Mouse (Mus musculus) telencephalon, adult 2 months (tissue): ENCODE results near the gene Atxn2l.
"Not testable (repeated sequence)": the region's sequence is repeated elsewhere in the genome, so short reads cannot be mapped to it uniquely, and the experiment has no call there.

ENCODE experiments used
- DNase-seq: peaks from one replicate; pipeline ENCODE4 v3.0.0-alpha.2; 2011; ENCODE audit warnings: low read depth, low spot score

The Atxn2l gene

DNA sequence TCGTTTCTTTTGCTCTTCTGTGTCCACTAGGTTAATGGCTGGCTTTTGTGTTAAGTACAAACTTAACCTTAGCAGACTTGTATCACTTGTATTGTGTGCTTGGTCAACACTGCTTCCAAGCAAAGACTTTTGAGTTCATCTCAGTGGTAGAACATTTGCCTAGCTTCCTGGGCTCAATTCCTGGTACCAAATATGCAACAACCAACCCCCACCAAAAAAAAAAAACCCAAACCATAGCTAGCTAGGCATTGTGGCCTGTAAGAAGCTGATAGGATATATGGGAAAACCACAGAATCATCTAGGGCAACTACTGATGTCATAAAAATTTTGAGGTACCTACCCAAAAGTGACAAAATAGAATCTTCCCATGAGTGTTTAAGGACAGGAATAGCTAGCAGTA is 12.2 kb downstream of the Atxn2l start:
- DNase-seq: no peak

DNA sequence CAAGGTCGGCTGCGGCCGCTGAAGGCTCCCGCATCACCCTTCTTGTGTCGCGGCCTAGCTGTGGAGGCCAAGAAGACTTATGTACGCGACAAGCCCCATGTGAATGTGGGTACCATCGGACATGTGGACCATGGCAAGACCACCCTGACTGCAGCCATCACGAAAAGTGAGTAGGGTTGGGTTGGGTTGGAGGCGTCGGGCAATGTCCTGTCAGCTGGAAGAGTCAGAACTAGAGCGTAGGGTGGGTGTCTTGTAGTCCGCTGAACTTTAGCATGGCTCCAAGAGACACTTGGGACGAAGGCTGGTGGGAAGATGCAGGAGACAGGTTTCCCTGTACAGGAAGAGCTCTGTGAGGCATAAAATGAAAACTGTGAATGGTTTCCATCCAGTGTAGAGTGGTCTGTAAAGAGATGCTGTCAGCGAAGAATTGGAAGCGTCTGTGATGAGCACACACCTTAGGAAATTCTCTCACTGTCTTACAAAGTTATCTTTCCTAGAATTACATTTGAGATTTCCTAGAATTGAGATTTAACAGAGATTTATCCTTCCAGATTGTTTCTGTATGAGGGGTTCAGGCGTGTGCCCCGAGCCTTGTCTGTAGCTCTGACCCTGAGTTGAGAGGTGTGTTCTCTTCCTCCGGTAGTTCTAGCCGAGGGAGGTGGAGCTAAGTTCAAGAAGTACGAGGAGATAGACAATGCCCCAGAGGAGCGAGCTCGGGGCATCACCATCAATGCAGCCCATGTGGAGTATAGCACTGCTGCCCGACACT is 15.4 kb downstream of the Atxn2l start:
- not testable (repeated sequence) for DNase-seq

DNA sequence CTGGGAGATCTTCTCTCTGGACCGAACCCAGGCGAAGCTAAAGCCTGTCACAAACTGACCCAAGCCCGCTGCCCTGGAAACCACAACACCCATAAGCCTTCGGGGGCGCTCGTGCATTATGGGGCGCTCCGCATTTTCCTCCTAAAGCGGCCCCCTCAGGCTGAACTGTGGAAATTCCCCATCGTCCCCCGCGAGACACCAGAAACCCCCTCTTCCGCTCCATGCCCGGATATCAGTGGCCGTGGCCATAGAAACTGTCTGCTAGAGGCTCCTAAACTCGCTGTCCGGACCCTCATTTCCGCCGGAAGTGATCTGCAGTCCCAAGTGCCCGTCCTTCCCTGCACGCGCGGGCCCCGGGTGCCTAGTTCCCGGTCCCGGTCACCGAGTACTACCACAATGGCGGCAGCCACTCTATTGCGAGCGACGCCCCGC is 16.2 kb downstream of the Atxn2l start, which contains the start of gene Tufm:
Gene Tufm (plus strand): TSS at position 310 of the 432 bp plus-strand sequence.
- DNase-seq: peak; percentile 100

DNA sequence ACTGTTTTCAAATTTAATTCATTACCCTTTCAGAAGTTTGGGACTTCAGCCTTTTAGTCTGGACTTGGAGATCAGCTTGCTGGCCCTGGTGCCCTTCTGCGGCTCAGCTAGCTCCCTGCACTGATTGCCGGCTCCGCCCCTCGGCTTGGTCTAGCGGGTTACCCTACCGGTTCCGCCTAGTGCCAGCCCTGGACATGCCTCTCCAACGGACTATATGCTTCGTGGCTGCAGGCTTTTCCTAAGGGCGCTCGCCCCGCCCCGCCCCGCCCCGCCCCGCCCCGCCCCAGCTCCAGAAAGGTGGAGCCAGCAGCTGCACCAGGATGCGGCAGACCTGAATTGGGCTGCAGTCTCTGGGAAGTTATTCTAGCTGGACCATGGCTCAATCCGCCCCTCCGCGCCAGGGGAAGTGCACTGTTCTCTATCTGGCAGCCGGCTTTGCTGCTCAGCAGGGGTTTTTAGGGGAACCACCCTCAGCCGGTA is 20.8 kb downstream of the Atxn2l start:
- no peak for DNase-seq

DNA sequence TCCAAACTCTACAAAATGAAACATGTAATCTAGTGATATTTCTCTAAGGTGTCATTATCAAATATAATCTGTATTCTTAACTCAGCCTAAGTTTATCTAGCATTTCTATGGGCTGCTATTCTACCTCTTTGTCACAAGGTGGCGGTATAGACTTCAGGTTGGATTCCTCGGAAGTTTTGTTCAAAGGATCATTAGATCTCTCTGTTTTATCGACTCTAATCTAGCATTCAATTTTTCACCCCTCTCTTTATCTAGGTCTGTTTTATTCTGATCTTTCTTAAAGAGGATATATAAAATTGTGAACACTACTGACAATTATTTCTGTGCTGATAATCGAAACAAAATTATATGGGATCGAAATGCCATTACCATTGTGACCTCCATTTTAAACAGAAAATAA is 21.5 kb downstream of the Atxn2l start:
- DNase-seq: no peak

DNA sequence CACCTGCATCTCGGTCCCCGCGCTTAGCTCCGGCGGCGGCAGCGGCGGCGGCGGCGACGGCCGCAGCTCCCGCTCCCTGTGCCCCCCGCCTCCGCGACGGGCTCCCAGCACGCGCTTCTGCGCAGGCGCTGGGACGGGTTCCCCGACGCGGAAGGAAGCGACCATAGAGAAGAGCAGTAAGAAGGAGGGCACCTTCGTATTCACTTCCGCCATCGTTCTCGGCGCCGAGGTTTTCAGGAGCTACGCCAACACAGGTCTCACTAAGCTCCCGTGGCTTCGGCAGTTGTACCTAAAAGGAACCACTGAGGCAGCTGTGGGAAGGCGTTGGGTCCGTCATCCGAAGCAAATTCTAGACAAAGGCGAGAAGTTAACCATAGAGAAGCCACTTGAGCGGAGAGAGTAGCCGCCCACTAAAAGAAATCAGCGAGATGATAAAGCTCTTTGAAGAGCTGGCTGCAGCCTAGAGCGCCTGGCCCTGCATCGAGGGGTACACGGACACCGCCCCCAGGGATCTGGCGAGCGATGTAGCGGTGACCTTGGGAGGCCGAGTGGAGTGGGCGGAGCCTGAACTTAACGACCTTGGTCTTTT is 28.1 kb downstream of the Atxn2l start, which contains the start of gene Sh2b1:
Gene Sh2b1 (minus strand): TSS at position 432 of the 589 bp plus-strand sequence.
- DNase-seq: peak; percentile 93

DNA sequence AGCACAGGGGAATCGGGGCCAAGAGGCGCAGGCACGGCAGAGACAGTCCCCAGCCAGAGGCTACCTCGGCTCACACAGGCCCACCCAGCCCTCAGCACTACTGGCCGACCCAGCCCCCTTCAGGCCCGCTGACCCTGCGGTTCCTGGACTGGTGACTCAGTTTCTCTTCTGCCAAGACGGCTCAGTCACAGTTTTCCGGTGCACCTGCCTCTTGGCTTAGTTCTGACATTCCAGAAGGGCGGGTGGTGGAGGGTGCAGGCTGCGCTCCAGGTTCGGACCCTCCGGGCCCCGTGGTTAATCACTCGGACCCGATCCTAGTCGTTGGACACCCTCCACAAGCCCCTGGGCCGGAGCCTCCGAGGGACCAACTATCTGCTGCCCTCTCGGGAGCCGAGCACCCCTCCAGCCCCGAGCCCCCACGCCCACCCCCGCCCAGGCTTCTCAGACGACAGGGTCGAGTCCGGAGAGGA is 28.7 kb downstream of the Atxn2l start:
- no peak for DNase-seq

DNA sequence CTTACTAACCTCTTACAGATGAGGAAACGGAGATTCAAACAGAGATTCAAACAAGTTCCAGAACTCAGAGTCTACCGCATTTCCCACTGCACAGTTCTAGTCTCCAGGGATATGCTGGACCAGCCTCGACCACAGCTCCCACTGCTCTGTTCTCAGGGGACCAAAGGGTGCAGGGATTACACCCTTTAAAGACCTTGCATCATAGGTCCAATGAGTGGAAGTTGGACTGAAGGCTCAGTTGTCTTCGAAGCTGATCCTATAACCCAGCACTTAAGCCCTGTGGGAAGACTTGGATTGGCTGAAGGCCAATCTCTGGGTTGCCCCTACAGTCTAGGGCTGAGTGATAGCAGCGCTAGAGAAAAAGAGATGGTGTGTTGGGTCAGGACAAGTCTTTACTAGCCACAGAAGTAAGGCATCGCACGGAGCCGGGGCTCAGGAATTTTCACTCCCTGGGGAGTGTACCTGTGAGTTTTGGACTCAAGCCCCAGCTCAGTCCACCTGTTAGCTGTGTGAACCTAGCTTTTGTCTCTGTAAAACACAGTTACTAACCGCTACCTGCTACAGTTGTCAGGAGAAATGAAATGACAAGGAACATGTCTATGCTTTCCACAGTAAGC is 29.7 kb downstream of the Atxn2l start:
- DNase-seq: no peak

DNA sequence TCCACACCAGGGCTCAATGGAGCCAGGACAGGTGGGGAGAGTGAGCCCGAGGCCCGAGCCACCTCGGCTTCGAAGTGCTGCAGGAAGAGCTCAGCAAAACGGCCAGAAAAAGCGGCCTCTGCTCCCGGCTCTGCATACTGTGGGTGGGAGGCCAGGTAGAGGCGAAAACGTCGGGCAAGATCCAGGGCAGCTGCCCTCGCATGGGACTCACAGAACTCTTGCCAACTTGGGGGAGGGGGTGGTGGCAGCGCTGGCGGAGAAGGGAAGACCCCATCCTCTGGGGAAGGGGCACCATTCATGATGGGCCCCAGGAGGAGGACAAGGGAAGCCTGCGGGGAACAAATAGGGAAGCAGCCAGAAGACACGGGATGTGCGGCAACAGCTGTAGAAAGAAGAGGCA is 30.5 kb downstream of the Atxn2l start:
- no peak for DNase-seq

DNA sequence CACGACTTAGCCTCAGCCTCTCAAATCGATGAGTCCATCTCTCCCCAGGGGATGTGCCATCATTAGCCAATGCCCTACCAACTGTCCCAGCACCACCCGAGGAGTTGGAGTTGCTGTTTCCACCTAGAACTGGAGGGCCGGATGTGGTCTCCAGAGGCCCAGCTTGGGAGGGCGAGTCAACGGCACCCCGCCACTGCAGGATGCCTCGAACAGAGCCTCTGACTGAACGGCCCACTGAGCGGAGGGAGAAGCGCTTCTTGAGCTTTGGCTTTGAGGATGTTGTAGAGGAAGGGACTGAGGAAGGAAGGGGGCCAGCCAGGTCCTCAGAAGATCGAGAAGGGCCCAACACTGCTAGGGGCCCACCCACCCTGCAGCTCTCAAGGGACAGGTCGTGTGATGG is 30.9 kb downstream of the Atxn2l start:
- no peak for DNase-seq

DNA sequence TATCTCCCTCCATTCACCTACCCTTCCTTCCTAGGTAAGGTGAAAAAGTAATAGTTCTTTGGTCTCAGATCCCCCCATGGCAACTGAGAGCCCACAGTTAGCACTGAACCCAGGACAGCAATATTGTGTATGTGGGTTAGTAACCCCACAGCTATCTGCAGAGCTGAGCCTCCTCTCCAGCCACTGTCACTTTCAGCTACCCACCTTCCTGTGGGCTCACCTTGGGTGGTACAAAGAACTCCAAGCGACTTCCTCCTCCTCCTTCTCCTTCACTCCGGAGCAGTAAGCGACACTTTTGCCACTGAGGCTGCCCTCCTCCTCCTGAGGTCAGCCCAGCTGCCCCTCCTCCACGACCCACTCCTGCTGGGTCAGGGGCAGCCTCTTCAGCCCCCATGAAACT is 31.4 kb downstream of the Atxn2l start:
- DNase-seq: no peak

DNA sequence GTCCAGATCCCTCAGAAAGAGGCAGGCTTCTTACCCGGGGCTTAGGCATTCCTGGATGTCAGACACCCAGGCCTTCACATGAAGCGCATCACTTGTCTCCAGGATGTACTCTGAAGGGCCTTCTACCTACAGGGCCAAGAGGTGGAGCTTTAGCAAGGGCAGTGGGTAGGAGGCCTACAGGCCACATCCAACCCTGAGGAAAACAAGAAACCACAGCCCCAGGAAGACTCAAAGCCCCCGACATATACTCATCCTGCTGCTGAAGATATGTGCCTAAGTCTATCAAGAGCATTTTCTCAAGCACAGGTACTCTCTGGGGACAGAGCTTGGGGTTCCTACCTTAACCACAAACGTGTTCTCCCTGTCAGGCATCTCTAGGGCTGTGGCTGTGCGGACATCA is 31.9 kb downstream of the Atxn2l start:
- no peak for DNase-seq

DNA sequence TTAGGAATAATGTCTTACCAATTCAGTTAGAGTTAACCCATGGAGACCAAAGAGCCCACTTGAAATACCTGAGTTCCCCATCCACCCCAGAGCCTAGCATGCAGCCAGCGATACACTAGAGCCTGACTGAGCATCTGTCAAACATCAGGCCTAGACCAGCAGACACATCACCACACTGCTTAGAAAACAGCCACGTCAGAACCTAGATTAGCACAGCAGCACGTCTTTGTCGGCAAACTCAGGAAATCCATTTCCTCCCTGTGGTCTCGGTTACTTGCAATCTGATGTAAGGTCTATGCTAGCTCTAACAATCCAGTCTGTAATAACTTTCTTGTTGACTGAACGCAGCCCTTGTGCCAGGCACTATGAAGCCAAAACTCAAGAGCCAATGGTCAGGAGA is 33.2 kb downstream of the Atxn2l start:
- DNase-seq: no peak

DNA sequence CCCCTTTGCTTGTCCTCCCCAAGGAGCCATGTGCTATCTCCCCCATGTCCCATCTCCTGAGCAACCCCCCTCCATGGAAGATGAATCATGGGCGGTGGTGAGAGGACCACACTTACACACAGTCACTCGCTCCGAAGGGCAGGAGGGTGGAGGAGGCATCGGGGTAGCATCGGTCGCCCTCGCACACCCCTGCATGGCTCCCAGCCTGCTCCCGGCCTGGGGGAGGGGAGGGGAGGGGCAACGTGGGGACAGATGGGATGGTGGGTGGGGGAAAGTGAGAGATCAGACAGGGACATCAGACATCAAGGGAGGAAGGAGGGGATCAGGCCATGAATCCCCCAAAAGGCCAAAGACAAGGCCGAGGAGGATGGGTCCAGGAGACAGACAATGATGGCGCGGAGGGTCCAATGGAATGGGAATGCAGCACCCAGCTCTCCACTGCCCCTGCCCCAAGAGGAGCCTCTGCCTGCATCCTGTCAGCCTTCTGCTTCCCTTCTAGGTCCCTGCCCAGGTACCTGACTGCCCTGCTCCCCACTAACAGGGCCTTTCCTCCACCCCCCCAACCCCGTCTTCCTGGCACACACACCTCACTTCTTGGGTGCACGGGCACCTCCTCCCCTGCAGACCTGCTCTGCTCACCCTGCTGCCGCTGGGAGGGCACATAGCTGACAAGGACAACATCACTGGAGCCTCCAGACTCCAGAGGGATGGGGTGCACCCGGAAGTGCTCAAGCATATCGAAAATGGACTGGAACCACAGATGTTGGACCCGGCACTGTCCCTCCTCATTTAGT is 35.2 kb downstream of the Atxn2l start:
- DNase-seq: no peak

DNA sequence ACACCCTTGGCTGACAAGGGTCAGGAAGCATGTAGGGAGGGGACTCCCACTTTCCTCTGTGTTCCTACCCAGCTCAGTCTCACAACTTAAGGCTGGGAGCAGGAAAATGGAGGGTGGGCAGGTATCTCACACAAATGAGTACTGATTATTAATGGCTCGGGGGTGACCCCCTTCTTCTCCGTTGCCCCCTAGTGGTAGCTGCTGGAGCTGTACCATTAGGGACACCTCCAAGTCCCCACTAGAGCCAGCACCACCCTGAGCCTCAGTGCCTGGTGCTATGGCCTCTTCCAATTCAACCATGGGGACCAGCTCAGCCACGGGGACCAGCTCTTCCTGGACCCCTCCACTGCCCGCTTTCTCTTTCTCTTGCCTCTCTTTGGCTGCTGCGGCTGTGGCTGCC is 36.0 kb downstream of the Atxn2l start:
- DNase-seq: no peak

DNA sequence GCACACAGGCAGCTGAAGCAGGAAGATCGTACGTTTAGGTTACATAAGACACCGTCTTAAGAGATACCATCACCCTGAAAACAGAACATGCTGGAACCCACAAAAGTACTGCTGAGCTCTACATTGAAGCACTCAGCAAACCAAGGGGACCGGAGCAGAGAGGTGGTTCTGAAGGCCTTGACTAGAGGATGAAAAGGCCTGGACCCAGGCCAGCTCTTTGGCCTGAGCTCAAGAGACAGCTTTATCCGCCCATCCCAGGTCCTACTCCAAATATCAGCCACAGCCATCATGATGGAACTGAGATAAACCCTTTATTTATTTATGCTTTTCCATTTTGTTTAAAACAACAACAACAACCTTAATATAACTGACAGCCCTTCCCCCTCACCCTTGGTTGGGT is 36.5 kb downstream of the Atxn2l start:
- DNase-seq: no peak

DNA sequence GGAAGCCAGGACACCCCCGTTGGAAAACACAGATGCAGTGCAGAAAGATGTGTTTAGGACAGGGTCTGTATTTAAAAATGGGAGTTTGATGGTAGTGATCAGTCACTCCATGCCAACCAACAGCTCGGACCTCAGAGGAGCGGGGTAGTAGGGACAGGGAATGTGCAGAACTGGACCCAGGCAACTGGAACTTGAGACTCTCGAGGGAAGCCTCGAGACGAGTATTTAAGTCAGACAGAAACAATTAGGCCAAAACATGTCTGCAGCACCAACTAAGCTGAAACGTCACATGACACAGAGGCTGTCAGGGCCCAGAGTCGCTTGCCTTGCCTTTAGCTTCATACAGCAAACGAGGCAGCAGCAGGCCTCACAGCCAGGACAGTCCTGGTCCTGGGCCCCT is 37.1 kb downstream of the Atxn2l start:
- DNase-seq: no peak

DNA sequence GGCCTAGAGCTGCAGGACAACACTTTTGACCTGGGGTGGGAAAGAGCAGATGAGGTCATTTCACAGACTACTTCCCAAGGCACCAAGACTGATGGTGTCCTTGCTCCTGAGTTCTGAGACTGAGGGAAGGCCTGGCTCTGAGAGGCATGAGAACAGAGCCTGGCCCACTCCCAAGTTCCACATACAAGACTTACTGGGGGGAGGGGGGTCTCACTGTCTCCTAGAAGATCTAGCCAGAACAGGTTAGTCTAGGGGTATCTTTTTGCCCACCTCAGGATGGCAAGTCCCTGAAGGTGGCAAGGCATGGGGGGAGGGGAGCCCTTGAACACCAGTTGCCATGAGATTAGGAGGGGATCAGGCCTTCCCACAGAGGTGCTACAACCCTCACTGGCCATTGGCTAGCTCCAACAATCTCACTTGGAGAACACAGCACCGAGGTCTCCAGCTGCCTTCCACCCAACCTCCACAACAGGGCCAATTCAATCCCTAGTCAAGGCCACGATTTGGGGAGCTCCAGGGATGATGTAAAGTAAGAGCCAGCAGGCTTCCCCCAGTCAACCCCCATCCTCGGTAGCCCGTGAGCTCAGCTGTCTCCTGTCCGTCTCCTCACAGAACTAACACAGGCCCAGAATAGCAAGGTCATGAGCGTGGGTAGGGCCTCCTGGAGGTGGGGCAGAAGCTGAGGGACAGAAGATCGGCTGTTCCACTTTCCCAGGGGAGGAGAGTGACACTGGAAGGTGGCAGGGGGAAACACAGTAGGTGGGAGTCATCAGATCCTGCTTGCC is 37.8 kb downstream of the Atxn2l start:
- no peak for DNase-seq

DNA sequence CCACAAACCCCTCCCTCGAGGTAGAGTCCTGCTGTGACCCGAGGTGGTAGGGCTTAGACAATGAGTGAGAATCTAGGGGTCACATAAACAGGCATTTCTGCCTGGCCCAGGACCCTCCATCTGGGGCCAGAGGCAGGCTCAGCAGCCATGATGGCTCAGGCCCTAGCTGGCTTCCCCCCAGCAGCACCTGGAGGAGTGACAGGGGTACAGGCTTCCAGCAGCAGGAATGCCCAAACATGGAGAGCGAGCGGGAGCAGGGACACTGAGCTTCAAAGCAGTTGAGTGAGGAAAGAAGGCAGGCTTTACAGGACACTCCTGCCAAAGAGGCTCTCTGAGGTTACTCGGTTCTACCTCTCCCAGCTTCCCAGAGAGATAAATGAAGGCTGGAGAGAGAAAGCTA is 38.4 kb downstream of the Atxn2l start:
- DNase-seq: no peak

DNA sequence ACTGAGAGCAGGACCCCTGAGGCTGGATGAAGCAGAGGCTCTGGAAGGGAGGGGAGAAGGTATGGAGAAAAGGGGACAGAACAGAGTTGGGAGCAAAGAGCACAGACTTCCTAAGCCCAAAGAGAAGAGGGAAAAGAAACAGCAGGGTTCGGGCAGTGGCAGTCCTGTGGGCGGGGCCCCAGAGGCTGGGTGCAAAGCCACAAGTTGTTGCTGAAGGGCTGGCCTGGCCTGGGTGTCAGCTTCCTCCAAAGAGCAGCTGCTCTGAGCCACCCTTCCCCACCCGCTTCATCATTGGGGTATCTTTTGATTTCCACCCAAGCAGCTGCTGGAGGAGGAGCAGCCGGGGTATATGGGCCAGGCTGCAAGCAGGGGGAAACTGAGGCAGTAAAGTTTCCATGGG is 39.1 kb downstream of the Atxn2l start:
- DNase-seq: no peak

DNA sequence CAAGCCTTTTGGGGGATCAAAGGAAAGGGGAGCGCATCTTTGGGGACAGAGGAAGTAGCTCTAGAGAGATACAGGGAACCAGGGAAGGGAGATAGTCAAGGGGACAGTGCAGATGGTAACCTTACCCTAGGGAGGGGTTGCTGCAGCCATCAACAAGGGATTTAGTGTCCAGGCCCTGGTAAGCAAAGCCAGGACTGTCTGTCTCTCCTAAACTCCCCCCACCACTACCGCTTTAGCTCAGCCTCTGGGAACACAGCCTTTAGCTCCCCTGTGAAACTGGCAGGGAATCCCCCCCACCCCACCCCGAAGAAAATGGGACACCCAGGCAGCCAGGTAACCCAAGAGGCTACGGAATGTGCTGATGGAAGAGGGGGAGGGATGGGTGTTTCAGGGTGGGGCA is 39.7 kb downstream of the Atxn2l start:
- no peak for DNase-seq
